Mouse (Mus musculus): ENCODE data around the gene Aes. TPM values are rescaled to one million over a fixed set of nuclear protein-coding genes. Genes with fewer than 3 reads are reported as not detected.
A peak's percentile ranks its signal among the peaks of the same experiment; 100 is the strongest.

Gene Aes
- polyA plus RNA-seq, 1 experiment from 2014 or later, result 473 TPM

DNA sequence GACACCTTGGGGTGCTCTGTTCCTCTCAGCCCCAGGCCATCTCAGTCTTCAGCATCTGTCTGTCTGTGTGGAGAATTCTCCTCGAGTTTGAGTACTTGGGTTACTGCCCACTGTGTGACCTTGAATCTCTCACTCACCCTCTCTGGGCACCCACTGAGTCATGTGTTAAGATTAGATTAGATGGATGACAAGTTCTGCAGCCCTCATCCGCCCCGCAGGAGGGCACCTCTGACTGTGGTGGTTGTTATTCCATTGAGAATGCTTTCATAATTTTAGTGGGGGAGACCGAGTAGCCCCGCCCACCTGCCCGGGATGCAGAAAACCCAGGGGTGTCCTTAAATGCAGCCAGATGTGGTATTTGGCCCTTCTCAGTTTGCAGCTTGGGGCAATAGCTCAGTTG, 4.2 kb downstream of the Aes start:
- Histone ChIP-seq H3K4me1 (ENCODE audit: control insufficient read depth, insufficient read depth, low read length) (peaks cover 56% of the 10 kb centered on the region), H3K36me3 (ENCODE audit: control insufficient read depth, insufficient read depth, low read length) (peaks cover 21% of the 10 kb centered on the region), H3K4me2 (ENCODE audit: low read depth, low read length) (peak overlapping the region; percentile 55), H3K9me3 (ENCODE audit: control insufficient read depth, low read length) (no peaks in the 10 kb centered on the region), H3K27me3 (replicated peaks; ENCODE audit: control insufficient read depth, insufficient read depth, low read length) (no peaks in the 10 kb centered on the region), H3K4me3 (ENCODE audit: low read length) (peak overlapping the region; percentile 26), H3K9ac (ENCODE audit: low read depth, low read length) (peak overlapping the region; percentile 63), H3K27ac (ENCODE audit: low read length) (peak overlapping the region; percentile 50)
- no peak for ATAC-seq
- 36% methylated on average over 6 of the region's 6 CpGs for WGBS

DNA sequence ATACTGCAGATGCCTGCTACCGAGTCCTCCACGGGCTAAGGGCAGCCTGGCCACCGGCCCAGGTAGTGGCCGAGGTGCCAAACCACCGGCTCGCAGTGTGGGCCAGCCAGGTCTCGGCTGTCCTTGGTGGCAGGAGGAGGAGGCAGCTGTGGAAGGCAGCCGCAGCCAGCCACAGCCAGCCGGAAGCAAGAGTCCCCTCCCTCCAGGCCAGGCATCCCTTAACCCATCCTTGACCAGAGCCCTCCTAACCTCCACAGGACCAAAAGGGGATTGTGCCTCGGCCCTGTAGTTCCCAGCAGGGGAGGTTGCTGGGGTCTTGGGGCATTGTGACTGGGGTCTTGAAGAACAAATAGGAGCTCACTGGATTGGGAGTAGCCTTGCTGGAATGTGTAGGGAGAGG, 4.9 kb downstream of the Aes start:
- Histone ChIP-seq H3K4me3 (ENCODE audit: low read length) (peak overlapping the region; percentile 42), H3K36me3 (ENCODE audit: control insufficient read depth, insufficient read depth, low read length) (peaks cover 21% of the 10 kb centered on the region), H3K4me2 (ENCODE audit: low read depth, low read length) (peak overlapping the region; percentile 55), H3K9me3 (ENCODE audit: control insufficient read depth, low read length) (no peaks in the 10 kb centered on the region), H3K9ac (ENCODE audit: low read depth, low read length) (peak overlapping the region; percentile 63), H3K27ac (ENCODE audit: low read length) (peak overlapping the region; percentile 50), H3K27me3 (replicated peaks; ENCODE audit: control insufficient read depth, insufficient read depth, low read length) (no peaks in the 10 kb centered on the region), H3K4me1 (ENCODE audit: control insufficient read depth, insufficient read depth, low read length) (peaks cover 57% of the 10 kb centered on the region)
- ATAC-seq, result peak; percentile 6; the same call in 1 of the 2 replicates
- 8% methylated on average over 10 of the region's 10 CpGs for WGBS

DNA sequence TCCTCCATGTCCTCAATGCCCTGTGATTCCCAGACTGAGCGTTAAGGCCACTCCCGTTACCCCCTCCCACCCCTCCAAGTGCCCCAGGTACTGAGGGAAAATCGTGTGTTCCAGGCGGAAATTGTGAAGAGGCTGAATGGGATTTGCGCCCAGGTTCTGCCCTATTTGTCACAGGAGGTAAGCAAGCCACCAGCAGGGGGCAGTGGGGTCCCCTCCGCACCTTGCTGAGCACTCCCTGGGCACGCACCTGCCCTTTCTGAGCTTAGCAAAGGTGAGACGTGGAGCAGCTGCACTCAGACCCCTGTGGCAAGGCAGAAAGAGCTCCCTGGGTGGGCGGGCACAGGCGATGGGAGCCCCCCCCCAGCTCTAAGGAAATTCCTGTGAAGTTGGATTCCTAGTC, 5.4 kb downstream of the Aes start:
- H3K27ac ChIP-seq (ENCODE audit: low read length), result peak overlapping the region; percentile 35; the same call in 1 of the 2 replicates
- no peaks in the 10 kb centered on the region for H3K9me3 ChIP-seq (ENCODE audit: control insufficient read depth, low read length)
- H3K27me3 ChIP-seq (replicated peaks; ENCODE audit: control insufficient read depth, insufficient read depth, low read length), result no peaks in the 10 kb centered on the region
- 0 out of 2 replicates have a peak overlapping the region, but pooled peaks have one; percentile 55 for H3K4me2 ChIP-seq (ENCODE audit: low read depth, low read length)
- peak overlapping the region; percentile 63; the same call in 1 of the 2 replicates for H3K9ac ChIP-seq (ENCODE audit: low read depth, low read length)
- peaks cover 62% of the 10 kb centered on the region for H3K4me1 ChIP-seq (ENCODE audit: control insufficient read depth, insufficient read depth, low read length)
- no peak overlapping the region for H3K4me3 ChIP-seq (ENCODE audit: low read length)
- whole genome bisulfite sequencing, result 35% methylated on average over 10 of the region's 10 CpGs
- peaks cover 21% of the 10 kb centered on the region for H3K36me3 ChIP-seq (ENCODE audit: control insufficient read depth, insufficient read depth, low read length)
- ATAC-seq, result no peak

DNA sequence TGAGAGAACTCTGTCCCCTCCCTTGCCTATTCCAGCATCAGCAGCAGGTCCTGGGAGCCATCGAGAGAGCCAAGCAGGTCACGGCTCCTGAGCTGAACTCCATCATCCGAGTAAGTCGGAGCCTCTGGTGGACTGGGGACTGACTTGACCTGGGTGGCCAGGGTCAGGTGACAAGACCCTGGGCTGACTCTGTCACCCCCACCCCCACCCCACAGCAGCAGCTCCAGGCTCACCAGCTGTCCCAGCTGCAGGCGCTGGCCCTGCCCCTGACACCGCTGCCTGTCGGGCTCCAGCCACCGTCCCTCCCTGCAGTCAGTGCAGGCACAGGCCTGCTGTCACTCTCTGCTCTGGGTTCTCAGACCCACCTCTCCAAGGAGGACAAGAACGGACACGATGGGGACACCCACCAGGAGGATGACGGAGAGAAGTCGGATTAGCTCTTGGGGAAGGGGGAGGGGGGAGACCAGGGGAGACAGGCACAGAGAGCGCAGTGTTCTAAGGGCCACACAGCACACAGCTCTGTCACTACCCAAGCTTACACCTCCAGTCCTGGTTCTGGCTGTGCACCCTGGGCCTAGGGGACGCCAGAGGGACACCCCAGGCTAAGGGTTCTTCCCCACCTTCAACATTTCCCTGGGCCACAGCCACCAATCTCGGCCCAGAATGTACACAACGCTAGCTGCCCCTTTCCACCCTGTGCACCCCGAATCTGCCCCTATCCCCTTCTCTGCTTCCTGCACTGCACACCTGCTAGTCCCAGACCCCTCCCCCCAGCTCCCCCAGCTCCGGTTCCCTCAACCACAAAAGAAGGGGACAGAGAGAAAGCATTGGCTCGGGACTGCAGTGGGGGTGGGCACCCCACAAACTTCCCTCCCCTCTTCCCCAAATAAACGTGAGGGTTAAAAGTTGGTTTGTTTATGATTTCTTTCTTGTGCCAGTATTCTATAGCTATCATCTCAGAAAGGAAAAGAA, 6.3 kb downstream of the Aes start:
- H3K36me3 ChIP-seq (ENCODE audit: control insufficient read depth, insufficient read depth, low read length), result peaks cover 21% of the 10 kb centered on the region
- H3K4me1 ChIP-seq (ENCODE audit: control insufficient read depth, insufficient read depth, low read length), result peaks cover 69% of the 10 kb centered on the region
- H3K4me3 ChIP-seq (ENCODE audit: low read length), result no peak overlapping the region
- no peaks in the 10 kb centered on the region for H3K9me3 ChIP-seq (ENCODE audit: control insufficient read depth, low read length)
- H3K4me2 ChIP-seq (ENCODE audit: low read depth, low read length), result no peak overlapping the region
- no peak overlapping the region for H3K9ac ChIP-seq (ENCODE audit: low read depth, low read length)
- H3K27me3 ChIP-seq (replicated peaks; ENCODE audit: control insufficient read depth, insufficient read depth, low read length), result no peaks in the 10 kb centered on the region
- H3K27ac ChIP-seq (ENCODE audit: low read length), result peak overlapping the region; percentile 35; the same call in 1 of the 2 replicates
- 54% methylated on average over 20 of the region's 20 CpGs for WGBS
- ATAC-seq, result no peak

DNA sequence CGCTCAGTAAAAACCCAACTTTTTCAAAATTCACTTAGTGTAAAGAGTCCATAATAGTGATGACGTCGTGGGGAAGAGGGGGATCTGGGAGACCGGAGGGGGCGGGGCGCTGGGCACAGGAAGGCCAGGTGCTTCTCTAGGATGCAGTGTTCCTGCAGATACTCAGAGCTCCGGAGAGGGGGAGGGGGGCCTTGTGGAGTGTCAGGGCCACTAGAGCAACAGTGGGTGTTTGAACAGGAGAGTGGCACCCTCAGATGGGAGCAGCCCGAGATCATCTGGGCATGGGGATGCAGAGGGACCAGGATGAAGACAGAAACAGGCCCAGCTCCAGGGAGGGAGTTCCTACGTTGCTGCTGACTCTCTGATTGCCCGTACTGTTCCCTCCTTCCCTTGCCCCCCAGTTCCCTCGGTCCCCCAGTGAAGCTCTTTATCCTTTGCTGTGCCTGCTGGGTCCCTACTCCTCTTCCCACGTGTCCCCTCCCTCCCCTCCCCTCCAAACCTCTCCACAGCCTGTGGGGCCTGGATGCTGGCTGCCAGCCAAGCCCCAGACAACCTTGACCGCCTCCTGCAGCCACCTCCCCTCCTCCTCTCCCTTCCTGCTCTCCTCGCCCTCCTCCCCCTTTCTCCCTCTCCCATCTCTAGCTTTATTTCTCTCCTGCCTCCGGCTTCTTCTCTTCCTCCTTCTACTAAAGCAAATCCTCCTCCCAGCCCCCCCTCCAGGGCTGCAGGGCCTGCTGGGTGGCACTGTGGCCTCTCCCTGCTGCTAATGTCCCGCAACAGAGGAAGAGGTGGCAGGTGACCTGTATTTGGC, 9.3 kb downstream of the Aes start:
- H3K27me3 ChIP-seq (replicated peaks; ENCODE audit: control insufficient read depth, insufficient read depth, low read length), result no peaks in the 10 kb centered on the region
- ATAC-seq, result peak; percentile 12
- H3K4me2 ChIP-seq (ENCODE audit: low read depth, low read length), result peak overlapping the region; percentile 40
- H3K4me3 ChIP-seq (ENCODE audit: low read length), result no peak overlapping the region
- 7% methylated on average over 16 of the region's 16 CpGs for WGBS
- H3K4me1 ChIP-seq (ENCODE audit: control insufficient read depth, insufficient read depth, low read length), result peaks cover 61% of the 10 kb centered on the region
- no peaks in the 10 kb centered on the region for H3K9me3 ChIP-seq (ENCODE audit: control insufficient read depth, low read length)
- peaks cover 18% of the 10 kb centered on the region for H3K36me3 ChIP-seq (ENCODE audit: control insufficient read depth, insufficient read depth, low read length)
- peak overlapping the region; percentile 38 for H3K9ac ChIP-seq (ENCODE audit: low read depth, low read length)
- H3K27ac ChIP-seq (ENCODE audit: low read length), result peak overlapping the region; percentile 83

DNA sequence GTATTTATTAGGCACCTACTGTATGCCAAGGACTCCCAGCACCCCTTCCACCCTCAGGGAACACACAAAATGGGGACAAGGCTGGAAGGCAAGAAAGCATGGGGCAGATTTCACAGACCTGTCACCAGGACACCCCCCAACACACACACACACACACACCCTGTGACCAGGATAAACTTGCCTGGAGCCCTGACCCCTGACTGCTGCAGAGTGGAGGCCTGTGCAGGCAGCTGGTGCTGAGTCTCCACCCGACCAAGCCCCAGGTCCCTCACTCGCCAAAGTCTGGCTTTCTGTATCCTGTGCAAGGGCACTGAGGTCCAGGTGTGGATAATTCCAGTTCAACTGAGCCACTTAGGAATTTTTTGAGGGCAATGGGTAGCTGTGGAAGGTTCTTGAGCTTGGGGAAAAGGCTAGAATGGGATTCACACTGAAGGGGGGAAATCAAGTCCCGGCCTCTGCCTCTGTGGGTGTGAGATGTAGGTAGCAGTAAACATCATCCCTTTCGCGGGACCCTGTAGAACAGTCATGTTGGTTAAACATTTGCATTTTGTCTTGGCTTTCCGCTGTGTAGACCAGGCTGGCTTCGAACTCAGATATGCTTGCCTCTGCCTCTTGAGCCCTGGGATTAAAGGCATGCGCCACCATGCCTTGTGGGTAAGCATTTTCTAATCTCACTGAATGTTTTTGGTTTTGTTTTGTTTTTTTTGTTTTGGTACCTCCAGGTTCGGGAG, 10.4 kb downstream of the Aes start:
- H3K9me3 ChIP-seq (ENCODE audit: control insufficient read depth, low read length), result no peaks in the 10 kb centered on the region
- H3K9ac ChIP-seq (ENCODE audit: low read depth, low read length), result peak overlapping the region; percentile 38; the same call in 1 of the 2 replicates
- peaks cover 61% of the 10 kb centered on the region for H3K4me1 ChIP-seq (ENCODE audit: control insufficient read depth, insufficient read depth, low read length)
- no peak for ATAC-seq
- no peak overlapping the region for H3K4me3 ChIP-seq (ENCODE audit: low read length)
- no peak overlapping the region for H3K4me2 ChIP-seq (ENCODE audit: low read depth, low read length)
- H3K36me3 ChIP-seq (ENCODE audit: control insufficient read depth, insufficient read depth, low read length), result peaks cover 18% of the 10 kb centered on the region
- 65% methylated on average over 9 of the region's 9 CpGs for WGBS
- peak overlapping the region; percentile 83 for H3K27ac ChIP-seq (ENCODE audit: low read length)
- H3K27me3 ChIP-seq (replicated peaks; ENCODE audit: control insufficient read depth, insufficient read depth, low read length), result no peaks in the 10 kb centered on the region

DNA sequence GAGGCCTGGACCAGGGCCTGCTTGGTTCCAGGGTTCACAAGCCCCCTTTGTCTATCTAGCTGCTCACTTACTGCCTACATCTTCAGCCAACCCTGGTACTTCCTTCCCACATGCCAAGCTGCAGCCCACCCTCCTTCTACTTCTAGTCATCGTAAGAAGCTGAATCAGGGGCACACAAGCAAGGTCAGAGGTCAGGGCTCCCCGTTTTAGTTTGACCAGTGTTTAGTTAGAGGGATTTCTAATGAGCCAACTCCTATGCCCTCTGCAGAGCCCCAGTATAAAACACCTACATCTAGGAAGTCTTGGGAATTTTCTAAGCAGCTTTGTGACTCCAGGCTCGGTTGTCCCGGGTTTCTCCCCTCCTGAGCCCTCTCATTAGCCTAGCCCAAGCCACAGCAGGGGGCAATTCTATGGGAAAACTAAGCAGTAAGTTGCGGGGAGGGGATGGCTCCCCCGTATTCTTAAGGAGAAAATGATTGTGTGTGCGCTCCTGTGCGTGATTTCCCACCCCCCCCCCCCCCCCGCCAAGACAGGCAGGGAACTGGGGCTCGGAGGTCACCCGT, 11.0 kb downstream of the Aes start:
- no peaks in the 10 kb centered on the region for H3K27me3 ChIP-seq (replicated peaks; ENCODE audit: control insufficient read depth, insufficient read depth, low read length)
- WGBS, result 5% methylated on average over 10 of the region's 11 CpGs
- H3K9ac ChIP-seq (ENCODE audit: low read depth, low read length), result peak overlapping the region; percentile 64
- peak; percentile 4 for ATAC-seq
- H3K4me3 ChIP-seq (ENCODE audit: low read length), result peak overlapping the region; percentile 59
- peaks cover 57% of the 10 kb centered on the region for H3K4me1 ChIP-seq (ENCODE audit: control insufficient read depth, insufficient read depth, low read length)
- peaks cover 12% of the 10 kb centered on the region for H3K36me3 ChIP-seq (ENCODE audit: control insufficient read depth, insufficient read depth, low read length)
- peak overlapping the region; percentile 83 for H3K27ac ChIP-seq (ENCODE audit: low read length)
- peak overlapping the region; percentile 84 for H3K4me2 ChIP-seq (ENCODE audit: low read depth, low read length)
- H3K9me3 ChIP-seq (ENCODE audit: control insufficient read depth, low read length), result no peaks in the 10 kb centered on the region

DNA sequence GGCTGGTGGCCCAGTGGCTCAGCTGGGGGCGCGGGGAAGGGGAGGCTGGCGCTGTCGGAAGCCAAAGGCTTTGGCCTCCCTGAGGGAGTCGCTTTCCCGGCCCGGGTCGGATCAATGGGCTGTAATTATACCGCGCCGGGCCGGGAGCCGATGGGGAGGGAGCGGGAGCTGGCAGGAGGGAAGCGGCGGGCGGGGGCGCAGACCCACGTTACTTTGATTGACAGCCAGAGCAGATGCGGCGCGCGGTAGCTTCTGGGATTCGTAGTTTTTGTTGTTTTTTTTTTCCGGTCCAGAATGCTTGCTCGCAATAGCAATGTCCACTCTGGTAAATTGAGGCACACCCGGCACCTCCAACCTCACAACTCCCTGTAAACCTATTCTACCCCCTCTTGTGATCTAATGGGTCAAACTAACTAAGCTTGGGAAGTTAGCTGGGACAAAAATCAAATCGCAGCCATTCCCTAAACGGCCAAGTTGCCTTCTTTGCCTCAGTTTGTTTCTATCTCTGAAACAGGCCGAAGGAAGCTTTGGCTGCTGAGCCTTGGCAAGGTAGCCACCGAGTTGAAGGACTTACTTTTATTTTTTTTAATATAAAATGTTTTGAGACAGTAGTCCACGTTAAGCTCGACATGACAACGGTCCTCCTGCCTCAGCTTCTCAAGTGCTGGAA, 11.7 kb downstream of the Aes start:
- Histone ChIP-seq H3K4me2 (ENCODE audit: low read depth, low read length) (peak overlapping the region; percentile 84), H3K27me3 (replicated peaks; ENCODE audit: control insufficient read depth, insufficient read depth, low read length) (no peaks in the 10 kb centered on the region), H3K9me3 (ENCODE audit: control insufficient read depth, low read length) (no peaks in the 10 kb centered on the region), H3K4me3 (ENCODE audit: low read length) (peak overlapping the region; percentile 59), H3K36me3 (ENCODE audit: control insufficient read depth, insufficient read depth, low read length) (peaks cover 6% of the 10 kb centered on the region; the same call in 1 of the 2 replicates), H3K9ac (ENCODE audit: low read depth, low read length) (peak overlapping the region; percentile 64), H3K4me1 (ENCODE audit: control insufficient read depth, insufficient read depth, low read length) (peaks cover 60% of the 10 kb centered on the region), H3K27ac (ENCODE audit: low read length) (peak overlapping the region; percentile 83)
- peak; percentile 51 for ATAC-seq
- under 1% methylated on average over 33 of the region's 34 CpGs for WGBS

All from intestine, embryonic 16.5 days (tissue).